In the genomic region with DNA sequence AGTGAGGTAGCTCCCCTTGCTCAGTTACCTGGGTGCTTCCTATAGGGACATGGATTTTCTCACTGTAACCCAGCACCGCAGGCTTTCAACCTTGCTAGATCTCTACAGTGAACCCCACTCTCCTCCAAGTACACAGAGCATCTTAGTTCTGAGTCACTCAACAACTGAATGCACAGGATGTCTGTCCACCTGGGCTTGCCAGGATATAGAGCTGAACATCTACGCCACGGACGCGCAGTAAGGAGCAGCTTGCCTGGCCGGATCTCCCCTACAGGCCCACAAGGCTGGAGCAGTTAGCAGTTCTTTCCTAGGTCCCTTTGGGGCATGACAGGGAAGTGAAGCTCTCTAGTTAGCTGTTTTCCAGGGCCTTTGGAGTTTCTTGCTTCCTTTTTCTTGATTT, we compare ENCODE assay signal across 15 mouse cellular contexts.
DNase-seq lines count a peak whose midpoint lies in the region; ATAC-seq and TF ChIP-seq lines count a peak whose summit lies in the region.
"Had no signal": no experiment of that assay in that cellular context is flagged by ENCODE, and none has a peak within 500 bp of the region (broad histone marks: within the 10 kb centered on the region; RNA-seq: fewer than 3 reads in every experiment).

No protein-coding gene starts in this region.

- DNase-seq in hindbrain, embryonic 10.5 days (ENCODE audit: low spot score): no peak
- DNase-seq in hindbrain, postnatal 0 days (ENCODE audit: low spot score): no peak
- no peak for DNase-seq in left cerebral cortex, adult 18-20 months (ENCODE audit: low spot score in 2 of 2)
- DNase-seq: cerebellum, adult 2 months; kidney, postnatal 4 days; left cerebral cortex, postnatal 4 days; lung, adult 2 months; spleen, adult 18-20 months had no signal

- no peak for TF ChIP-seq CTCF in hindbrain, postnatal 0 days (IDR thresholded peaks at IDR 0.05; ENCODE audit: low read depth)

- peak overlapping the region; percentile 51; the same call in 1 of the 2 replicates for H3K4me3 ChIP-seq in hindbrain, embryonic 10.5 days
- no peak overlapping the region for H3K4me3 ChIP-seq in hindbrain, postnatal 0 days (ENCODE audit: low read length)
- no peak overlapping the region for H3K4me3 ChIP-seq in midbrain, embryonic 12.5 days
- no peak overlapping the region for H3K4me3 ChIP-seq in midbrain, embryonic 16.5 days (ENCODE audit: low read depth, low read length)
- no peak overlapping the region for H3K4me3 ChIP-seq in forebrain, embryonic 16.5 days (replicated peaks; ENCODE audit: low read length)
- no peak overlapping the region for H3K4me3 ChIP-seq in intestine, embryonic 16.5 days (ENCODE audit: low read length)
- H3K4me3 ChIP-seq in neural tube, embryonic 15.5 days (replicated peaks): no peak overlapping the region
- H3K4me3 ChIP-seq: erythroblast, embryonic 14.5 days had no signal

- no peak overlapping the region for H3K9ac ChIP-seq in hindbrain, postnatal 0 days (replicated peaks; ENCODE audit: low read length)
- no peak overlapping the region for H3K9ac ChIP-seq in midbrain, embryonic 12.5 days (replicated peaks)
- no peak overlapping the region for H3K9ac ChIP-seq in midbrain, embryonic 16.5 days (ENCODE audit: low read depth, low read length)
- 0 out of 2 replicates have a peak overlapping the region, but pooled peaks have one; percentile 17 for H3K9ac ChIP-seq in forebrain, embryonic 16.5 days (replicated peaks; ENCODE audit: low read depth, low read length)
- H3K9ac ChIP-seq in intestine, embryonic 16.5 days (ENCODE audit: low read depth, low read length): no peak overlapping the region
- no peak overlapping the region for H3K9ac ChIP-seq in neural tube, embryonic 15.5 days (replicated peaks)
- H3K9ac ChIP-seq: stomach, embryonic 15.5 days had no signal

- H3K9me3 ChIP-seq in hindbrain, embryonic 10.5 days: no peaks in the 10 kb centered on the region
- no peaks in the 10 kb centered on the region for H3K9me3 ChIP-seq in hindbrain, postnatal 0 days (ENCODE audit: low read length)
- H3K9me3 ChIP-seq in midbrain, embryonic 12.5 days: no peaks in the 10 kb centered on the region
- no peaks in the 10 kb centered on the region for H3K9me3 ChIP-seq in midbrain, embryonic 16.5 days (replicated peaks; ENCODE audit: control insufficient read depth, low read length, poor library complexity, severe bottlenecking)
- no peaks in the 10 kb centered on the region for H3K9me3 ChIP-seq in forebrain, embryonic 16.5 days (ENCODE audit: control insufficient read depth, low read length)
- H3K9me3 ChIP-seq in intestine, embryonic 16.5 days (ENCODE audit: control insufficient read depth, low read length): no peaks in the 10 kb centered on the region
- H3K9me3 ChIP-seq in neural tube, embryonic 15.5 days (replicated peaks): no peaks in the 10 kb centered on the region
- H3K9me3 ChIP-seq: stomach, embryonic 15.5 days had no signal

- H3K27me3 ChIP-seq in hindbrain, embryonic 10.5 days (ENCODE audit: insufficient read depth, poor library complexity, severe bottlenecking): peaks cover 36% of the 10 kb centered on the region
- H3K27me3 ChIP-seq in hindbrain, postnatal 0 days (ENCODE audit: insufficient read depth, low read length): no peaks in the 10 kb centered on the region
- peaks cover 75% of the 10 kb centered on the region for H3K27me3 ChIP-seq in midbrain, embryonic 12.5 days
- H3K27me3 ChIP-seq in midbrain, embryonic 16.5 days (ENCODE audit: control insufficient read depth, insufficient read depth, low read depth, low read length): peaks cover 2% of the 10 kb centered on the region
- H3K27me3 ChIP-seq in forebrain, embryonic 16.5 days (replicated peaks; ENCODE audit: control insufficient read depth, insufficient read depth, low read length): 0 out of 2 replicates have a peak, but pooled peaks cover 2% of the 10 kb centered on the region
- H3K27me3 ChIP-seq in intestine, embryonic 16.5 days (replicated peaks; ENCODE audit: control insufficient read depth, insufficient read depth, low read length): peaks cover 3% of the 10 kb centered on the region; the same call in 1 of the 2 replicates
- H3K27me3 ChIP-seq in neural tube, embryonic 15.5 days (replicated peaks): peaks cover 4% of the 10 kb centered on the region; the same call in 1 of the 2 replicates

- no peaks in the 10 kb centered on the region for H3K36me3 ChIP-seq in hindbrain, embryonic 10.5 days
- no peaks in the 10 kb centered on the region for H3K36me3 ChIP-seq in hindbrain, postnatal 0 days (ENCODE audit: insufficient read depth, low read length)
- no peaks in the 10 kb centered on the region for H3K36me3 ChIP-seq in midbrain, embryonic 12.5 days
- no peaks in the 10 kb centered on the region for H3K36me3 ChIP-seq in midbrain, embryonic 16.5 days (ENCODE audit: control insufficient read depth, insufficient read depth, low read length)
- H3K36me3 ChIP-seq in forebrain, embryonic 16.5 days (ENCODE audit: control insufficient read depth, insufficient read depth): no peaks in the 10 kb centered on the region
- H3K36me3 ChIP-seq in intestine, embryonic 16.5 days (ENCODE audit: control insufficient read depth, insufficient read depth, low read length): no peaks in the 10 kb centered on the region
- no peaks in the 10 kb centered on the region for H3K36me3 ChIP-seq in neural tube, embryonic 15.5 days
- H3K36me3 ChIP-seq: stomach, embryonic 15.5 days had no signal

- H3K4me2 ChIP-seq in hindbrain, postnatal 0 days (ENCODE audit: low read depth, low read length): no peak overlapping the region
- peak overlapping the region; percentile 52 for H3K4me2 ChIP-seq in midbrain, embryonic 12.5 days (replicated peaks)
- H3K4me2 ChIP-seq in midbrain, embryonic 16.5 days (ENCODE audit: low read length): no peak overlapping the region
- no peak overlapping the region for H3K4me2 ChIP-seq in forebrain, embryonic 16.5 days (ENCODE audit: low read length)
- no peak overlapping the region for H3K4me2 ChIP-seq in intestine, embryonic 16.5 days (ENCODE audit: low read depth, low read length)
- no peak overlapping the region for H3K4me2 ChIP-seq in neural tube, embryonic 15.5 days

- WGBS in hindbrain, embryonic 10.5 days: 33% methylated on average over 6 of the region's 6 CpGs
- WGBS in hindbrain, postnatal 0 days: 51% methylated on average over 6 of the region's 6 CpGs
- 27% methylated on average over 6 of the region's 6 CpGs for WGBS in midbrain, embryonic 12.5 days
- 29% methylated on average over 6 of the region's 6 CpGs for WGBS in midbrain, embryonic 16.5 days
- WGBS in forebrain, embryonic 16.5 days: 28% methylated on average over 6 of the region's 6 CpGs
- 64% methylated on average over 6 of the region's 6 CpGs for WGBS in intestine, embryonic 16.5 days
- WGBS in neural tube, embryonic 15.5 days: 67% methylated on average over 6 of the region's 6 CpGs

- H3K4me1 ChIP-seq in hindbrain, embryonic 10.5 days (replicated peaks): peaks cover 37% of the 10 kb centered on the region
- H3K4me1 ChIP-seq in hindbrain, postnatal 0 days (ENCODE audit: insufficient read depth, low read length): no peaks in the 10 kb centered on the region
- peaks cover 32% of the 10 kb centered on the region for H3K4me1 ChIP-seq in midbrain, embryonic 12.5 days
- H3K4me1 ChIP-seq in midbrain, embryonic 16.5 days (ENCODE audit: control insufficient read depth, insufficient read depth, low read length): peaks cover 11% of the 10 kb centered on the region
- peaks cover 26% of the 10 kb centered on the region for H3K4me1 ChIP-seq in forebrain, embryonic 16.5 days (replicated peaks; ENCODE audit: control insufficient read depth, insufficient read depth, low read length)
- H3K4me1 ChIP-seq in intestine, embryonic 16.5 days (ENCODE audit: control insufficient read depth, insufficient read depth, low read length): peaks cover 4% of the 10 kb centered on the region; the same call in 1 of the 2 replicates
- H3K4me1 ChIP-seq in neural tube, embryonic 15.5 days: peaks cover 12% of the 10 kb centered on the region

- ATAC-seq in hindbrain, postnatal 0 days: no peak
- no peak for ATAC-seq in midbrain, embryonic 12.5 days (ENCODE audit: low FRiP score, low read depth)
- no peak for ATAC-seq in midbrain, embryonic 16.5 days
- no peak for ATAC-seq in forebrain, embryonic 16.5 days
- no peak for ATAC-seq in intestine, embryonic 16.5 days
- no peak for ATAC-seq in neural tube, embryonic 15.5 days (ENCODE audit: low FRiP score)

- peak overlapping the region; percentile 90 for H3K27ac ChIP-seq in hindbrain, embryonic 10.5 days
- no peak overlapping the region for H3K27ac ChIP-seq in hindbrain, postnatal 0 days
- peak overlapping the region; percentile 75; the same call in 1 of the 2 replicates for H3K27ac ChIP-seq in midbrain, embryonic 12.5 days (replicated peaks)
- H3K27ac ChIP-seq in midbrain, embryonic 16.5 days (ENCODE audit: low read length): no peak overlapping the region
- H3K27ac ChIP-seq in forebrain, embryonic 16.5 days (ENCODE audit: low read length): peak overlapping the region; percentile 70
- no peak overlapping the region for H3K27ac ChIP-seq in intestine, embryonic 16.5 days (ENCODE audit: low read length)
- no peak overlapping the region for H3K27ac ChIP-seq in neural tube, embryonic 15.5 days (replicated peaks)
- H3K27ac ChIP-seq: stomach, embryonic 15.5 days had no signal

Comparison
In these comparisons a context has a peak if more than half of its experiments do, and no peak if none do; other contexts are left out.
1. H3K27ac ChIP-seq: peak in hindbrain, embryonic 10.5 days (single experiment), midbrain, embryonic 12.5 days (single experiment) and forebrain, embryonic 16.5 days (single experiment); none in hindbrain, postnatal 0 days (single experiment), midbrain, embryonic 16.5 days (single experiment), intestine, embryonic 16.5 days (single experiment) and neural tube, embryonic 15.5 days (single experiment).